Mouse (Mus musculus): ENCODE results near the gene Efcab3.
"Not testable (repeated sequence)": the region's sequence is repeated elsewhere in the genome, so short reads cannot be mapped to it uniquely, and the experiment has no call there.

The Efcab3 gene

DNA sequence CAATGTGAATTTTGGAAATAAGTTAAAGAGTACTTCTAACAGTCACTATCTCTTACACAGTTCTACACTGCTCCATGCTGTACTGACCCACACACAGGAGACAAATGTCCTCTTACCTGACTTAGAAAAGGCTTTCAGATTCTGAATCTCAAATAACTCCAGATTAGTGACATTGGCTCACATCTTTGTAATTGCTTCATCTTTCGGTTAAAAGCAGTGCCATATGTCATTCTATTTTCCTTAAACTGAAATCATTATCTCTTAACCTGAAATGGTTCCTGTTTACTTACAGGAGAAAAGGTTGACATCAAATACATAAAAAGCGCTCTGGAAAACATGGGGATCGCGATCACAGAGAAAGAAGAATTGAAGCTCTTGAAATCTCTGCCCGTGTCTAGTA, at the start of gene Efcab3:
TSS of gene Efcab3 (plus strand) at position 301 of the 400 bp plus-strand sequence.
- no peak for DNase-seq (ENCODE audit: low spot score)

DNA sequence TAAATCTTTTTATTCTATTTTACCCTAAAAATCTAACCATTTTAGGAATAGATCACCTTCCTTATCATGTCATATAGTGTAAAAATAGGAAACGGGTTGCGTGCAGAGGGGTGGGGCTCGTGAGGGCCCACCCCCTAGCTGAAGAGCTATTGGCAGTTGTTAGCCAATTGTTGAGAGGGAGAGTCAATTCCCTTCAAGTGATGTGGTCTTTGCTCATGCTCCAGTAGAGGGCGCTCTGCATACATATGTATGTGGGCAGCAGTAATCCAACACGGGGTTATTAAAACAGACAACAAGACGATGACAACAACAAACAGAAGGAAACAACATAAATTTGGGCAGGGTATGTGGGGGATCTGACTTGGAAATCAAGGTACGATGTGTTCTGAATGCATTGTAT, 42.3 kb upstream of the Efcab3 start:
- DNase-seq (ENCODE audit: low spot score), result peak; percentile 49

DNA sequence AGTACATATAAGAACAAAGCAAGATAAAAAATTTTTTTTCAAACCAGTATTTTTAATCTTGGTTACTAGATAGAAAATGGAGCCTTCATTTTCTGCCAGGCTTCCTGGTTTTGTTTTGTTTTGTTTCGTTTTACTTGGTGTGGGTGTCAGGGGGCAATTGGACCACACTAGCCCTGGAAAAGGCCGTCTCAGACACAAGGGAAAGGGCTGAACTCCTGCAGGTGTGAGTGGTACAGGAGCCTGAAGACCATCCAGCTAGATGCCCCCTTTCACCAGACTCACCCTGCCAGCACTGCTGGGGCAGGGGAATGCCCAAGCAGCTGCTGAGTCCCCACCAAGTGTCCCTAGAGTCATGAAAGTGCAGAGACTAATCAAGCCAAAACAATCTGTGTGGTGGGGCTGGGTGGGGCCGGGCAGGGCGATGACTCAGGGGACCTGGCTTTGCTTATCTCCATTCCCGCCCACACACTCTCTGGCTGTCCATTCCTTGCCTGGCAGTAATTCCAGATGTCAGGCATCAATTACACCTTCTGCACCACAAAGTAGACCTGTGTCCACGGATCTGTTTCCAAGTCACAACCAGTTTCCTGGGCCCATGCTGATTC, 34.5 kb upstream of the Efcab3 start:
- no peak for DNase-seq (ENCODE audit: low spot score)

DNA sequence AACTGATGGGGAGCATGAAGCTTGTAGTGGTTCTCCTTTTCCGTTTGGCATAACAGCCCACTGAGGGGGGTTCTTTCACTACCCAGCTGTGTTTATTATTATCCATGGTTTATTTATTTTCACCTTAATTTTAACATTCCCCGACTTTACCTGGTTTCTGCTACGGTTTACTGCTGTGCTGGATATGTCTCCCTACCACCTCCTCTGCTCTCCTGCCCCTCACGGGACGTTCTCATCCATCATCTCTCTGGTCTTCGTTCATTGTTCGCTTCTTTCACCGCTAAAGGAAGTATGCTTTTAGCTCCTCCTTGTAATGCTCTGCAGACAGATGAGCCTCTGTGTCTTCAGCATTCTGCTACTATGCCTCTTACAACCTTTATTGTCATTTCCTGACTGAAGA, 33.9 kb upstream of the Efcab3 start:
- DNase-seq (ENCODE audit: low spot score), result no peak

GRCm38 (mm10) chr11:105030229-105030628, 33.2 kb upstream of the Efcab3 start:
- DNase-seq (ENCODE audit: low spot score), result no peak

GRCm38 (mm10) chr11:105031103-105031502, 32.3 kb upstream of the Efcab3 start:
- no peak for DNase-seq (ENCODE audit: low spot score)

DNA sequence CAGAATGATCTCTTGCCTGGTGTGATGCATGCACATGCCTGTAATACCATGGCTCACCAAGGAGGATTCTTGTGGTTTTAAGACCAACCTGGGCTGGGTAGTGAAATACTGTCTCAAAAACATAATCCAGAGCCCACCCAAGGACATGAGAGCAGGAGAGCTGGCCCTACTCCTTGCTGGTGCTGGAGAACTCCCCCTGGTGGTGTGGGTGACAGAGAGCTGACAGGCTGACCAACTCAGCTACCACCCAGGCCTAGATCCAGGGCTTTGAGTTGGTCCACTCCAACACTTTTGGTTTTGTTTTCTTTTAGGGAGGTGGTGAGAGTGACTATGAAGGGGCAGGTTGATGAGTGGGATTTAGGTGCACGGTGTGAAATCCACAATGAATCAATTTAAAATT, 28.3 kb upstream of the Efcab3 start:
- no peak for DNase-seq (ENCODE audit: low spot score)

DNA sequence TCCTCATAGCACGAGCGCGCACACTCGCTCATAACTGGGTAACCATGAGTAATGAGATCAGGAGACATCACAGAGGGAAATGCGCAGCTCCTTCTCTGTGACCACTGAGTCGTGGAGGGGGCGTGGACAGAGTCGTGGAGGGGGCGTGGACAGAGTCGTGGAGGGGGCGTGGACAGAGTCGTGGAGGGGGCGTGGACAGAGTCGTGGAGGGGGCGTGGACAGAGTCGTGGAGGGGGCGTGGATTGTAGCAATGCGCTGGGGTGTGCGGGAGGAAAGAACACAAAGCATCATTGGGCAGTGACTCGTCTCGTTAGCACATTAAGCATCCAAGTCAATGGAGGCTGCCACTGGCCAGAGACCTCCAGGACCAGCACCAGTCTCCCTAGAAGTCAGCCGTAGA, 49.1 kb downstream of the Efcab3 start:
- DNase-seq (ENCODE audit: low spot score), result not testable (repeated sequence)

GRCm38 (mm10) chr11:105117814-105118213, 54.4 kb downstream of the Efcab3 start:
- DNase-seq (ENCODE audit: low spot score), result no peak

DNA sequence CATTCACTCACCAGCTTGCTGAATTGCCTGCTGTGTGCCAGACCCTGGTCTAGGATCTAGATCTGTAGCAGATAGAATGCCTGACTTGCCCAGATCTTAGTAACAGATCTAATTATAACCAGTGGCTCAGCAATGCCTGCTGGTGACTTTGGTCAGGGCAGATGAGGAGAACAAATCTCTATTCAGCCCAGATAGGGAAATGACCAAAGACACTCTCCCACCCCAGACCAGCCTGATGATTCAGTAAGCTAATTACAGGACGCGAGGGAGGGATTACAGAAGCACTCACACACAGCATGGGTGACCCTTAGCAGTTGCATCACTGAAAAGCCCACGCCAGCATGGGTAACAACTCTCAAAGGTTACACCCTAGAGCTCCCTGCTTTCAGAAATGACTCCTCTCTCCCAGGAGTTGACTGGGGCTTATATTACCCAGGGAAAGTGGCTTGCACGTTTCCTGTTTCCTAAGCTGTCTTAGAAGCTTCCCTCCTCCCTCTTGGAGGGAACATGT, 57.2 kb downstream of the Efcab3 start:
- DNase-seq (ENCODE audit: low spot score), result no peak

- not testable (repeated sequence) for DNase-seq (ENCODE audit: low spot score)
Measured at GRCm38 (mm10) chr11:105121792-105122191, 58.4 kb downstream of the Efcab3 start.

GRCm38 (mm10) chr11:105123986-105124385, 60.6 kb downstream of the Efcab3 start:
- DNase-seq (ENCODE audit: low spot score), result peak; percentile 83

DNA sequence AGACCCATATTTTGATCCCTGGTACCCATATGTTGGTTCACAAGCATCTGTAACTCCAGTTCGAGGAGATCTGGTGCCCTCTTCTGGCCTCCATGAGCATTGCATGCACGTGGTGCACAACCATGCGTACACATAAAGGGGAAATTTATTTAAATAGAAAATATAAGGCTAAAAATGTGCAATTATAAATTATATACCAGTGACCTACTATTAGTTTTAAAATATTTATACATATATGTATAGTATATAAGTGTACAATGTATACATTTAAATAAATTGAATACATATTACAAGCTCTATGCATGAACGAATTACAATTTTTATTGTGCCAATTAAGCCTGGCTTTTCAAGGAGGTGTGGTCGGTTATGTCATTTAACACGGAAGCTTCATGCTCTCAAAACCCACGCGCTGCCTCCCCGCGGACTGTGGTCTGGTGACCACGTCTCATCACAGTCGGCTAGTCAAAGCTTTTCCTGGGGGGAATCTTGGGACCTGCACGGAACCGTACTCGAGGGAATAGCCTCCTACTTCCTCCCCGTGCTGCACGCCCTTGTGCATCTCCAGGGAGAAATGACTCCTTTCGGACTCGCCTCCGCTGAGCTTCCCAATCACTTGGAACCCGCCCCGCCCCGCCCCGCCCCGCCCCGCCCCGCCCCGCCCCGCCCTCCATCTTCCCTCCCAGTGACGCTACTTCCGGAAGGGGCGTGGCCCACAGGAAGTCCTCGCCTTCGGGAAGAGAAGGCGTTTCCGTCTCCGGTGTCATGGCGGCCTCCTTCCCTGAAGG, 62.5 kb downstream of the Efcab3 start, which contains the start of gene Mettl2:
TSS of gene Mettl2 (plus strand) at position 691 of the 785 bp plus-strand sequence.
- peak; percentile 90 for DNase-seq (ENCODE audit: low spot score)

GRCm38 (mm10) chr11:105126520-105127029, 63.2 kb downstream of the Efcab3 start:
- no peak for DNase-seq (ENCODE audit: low spot score)

DNA sequence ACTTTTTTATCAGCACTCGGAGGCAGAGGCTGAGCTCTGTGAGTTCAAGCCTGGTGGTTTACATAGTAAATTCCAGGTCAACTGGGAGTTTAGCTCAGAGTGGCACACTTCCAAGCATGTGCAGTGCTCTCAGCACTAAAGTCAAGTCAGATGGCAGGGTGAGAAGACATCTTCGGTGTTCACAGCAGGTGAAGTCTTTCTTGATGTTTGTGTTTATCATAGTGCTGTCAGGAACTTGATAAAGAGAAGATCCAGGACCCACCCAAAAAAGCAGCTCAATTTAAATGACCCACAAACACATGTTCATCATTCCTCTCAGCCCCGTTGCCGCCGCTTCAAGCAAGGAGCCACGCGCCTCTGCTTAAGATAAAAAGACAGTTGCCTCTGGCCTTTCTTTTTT, 72.3 kb downstream of the Efcab3 start:
- DNase-seq (ENCODE audit: low spot score), result no peak

DNA sequence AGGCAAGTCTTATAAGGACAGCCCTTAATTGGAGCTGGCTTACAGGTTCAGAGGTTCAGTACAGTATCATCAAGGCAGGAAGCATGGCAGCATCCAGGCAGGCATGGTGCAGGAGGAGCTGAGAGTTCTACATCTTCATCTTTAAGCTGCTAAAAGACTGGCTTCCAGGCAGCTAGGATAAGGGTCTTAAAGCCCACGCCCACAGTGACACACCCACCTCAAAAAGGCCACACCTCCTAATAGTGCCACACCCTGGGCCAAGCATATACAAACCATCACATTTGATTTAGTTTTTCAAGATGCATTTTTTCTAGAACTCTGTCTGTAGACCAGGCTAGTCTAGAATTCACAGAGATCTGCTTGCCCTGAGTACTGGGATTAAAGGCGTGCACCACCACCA, 73.9 kb downstream of the Efcab3 start:
- DNase-seq (ENCODE audit: low spot score), result not testable (repeated sequence)

DNA sequence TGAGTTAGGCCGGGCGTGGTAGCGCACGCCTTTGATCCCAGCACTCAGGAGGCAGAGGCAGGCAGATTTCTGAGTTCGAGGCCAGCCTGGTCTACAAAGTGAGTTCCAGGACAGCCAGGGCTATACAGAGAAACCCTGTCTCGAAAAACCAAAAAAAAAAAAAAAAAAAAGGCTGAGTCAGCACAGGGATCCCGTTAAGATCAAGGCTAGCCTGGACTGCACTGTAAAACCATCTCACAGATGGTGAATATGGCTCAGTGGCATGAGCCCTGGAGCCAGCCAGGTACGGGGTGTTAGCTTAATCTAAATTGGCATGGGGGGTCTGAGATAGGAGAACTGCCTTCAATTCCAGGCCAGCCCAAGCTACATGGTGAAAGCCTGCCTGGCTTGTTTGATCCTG, 77.1 kb downstream of the Efcab3 start:
- DNase-seq (ENCODE audit: low spot score), result not testable (repeated sequence)

DNA sequence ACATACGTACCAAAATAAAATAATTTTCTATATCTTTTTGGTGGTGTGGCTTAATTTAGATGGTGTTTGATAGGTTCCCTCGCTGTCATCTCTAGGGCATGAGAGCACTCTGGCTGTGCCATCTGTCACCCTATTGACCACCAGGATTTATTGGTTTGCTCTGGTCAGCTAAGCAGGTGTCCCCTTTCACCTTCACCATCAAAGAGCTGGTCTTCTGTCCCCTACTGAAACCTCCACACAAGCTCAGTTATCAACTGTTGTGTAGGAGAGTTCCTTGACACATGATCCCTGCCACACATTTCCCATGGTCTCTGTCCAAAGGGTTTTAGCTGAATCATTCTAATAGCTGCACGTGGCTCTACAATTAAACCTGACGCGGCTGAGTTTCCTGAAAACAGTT, 77.7 kb downstream of the Efcab3 start:
- DNase-seq (ENCODE audit: low spot score), result no peak

DNA sequence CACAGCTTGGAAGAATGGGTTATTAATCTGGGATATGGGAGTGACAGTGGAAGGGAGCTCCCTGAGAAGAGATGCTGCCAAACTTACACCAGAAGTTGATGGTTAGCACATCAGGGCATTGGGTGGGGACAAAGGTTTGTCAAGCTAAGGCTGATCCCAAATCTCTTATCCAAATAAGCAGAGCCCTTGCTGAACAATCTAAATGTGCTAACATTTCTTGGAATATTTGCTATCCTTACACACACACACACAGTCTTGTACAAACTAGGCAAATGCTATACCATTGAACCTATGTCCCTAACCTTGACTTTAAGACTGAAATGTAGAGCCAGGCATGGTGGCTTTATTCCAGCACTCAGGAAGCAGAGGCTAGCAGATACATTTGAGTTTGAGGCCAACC, 80.2 kb downstream of the Efcab3 start:
- no peak for DNase-seq (ENCODE audit: low spot score)

DNA sequence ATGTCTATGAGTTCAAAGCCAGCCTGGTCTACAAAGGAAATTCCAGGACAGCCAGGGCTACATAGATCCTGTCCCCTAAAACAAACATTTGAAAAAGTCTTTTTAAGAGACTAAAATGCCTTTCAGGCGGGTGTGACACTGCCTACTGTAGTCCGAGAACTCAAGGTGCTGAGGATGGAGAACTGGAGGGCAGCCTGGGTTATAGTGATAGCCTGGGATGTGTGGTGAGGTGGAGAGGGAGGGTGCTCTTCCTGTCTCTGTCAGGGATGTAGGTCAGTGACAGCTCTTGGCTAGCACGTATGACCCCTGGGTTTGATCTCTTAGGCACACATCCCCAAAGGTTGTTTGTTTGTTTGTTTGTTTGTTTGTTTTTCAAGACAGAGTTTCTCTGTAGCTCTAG, 80.7 kb downstream of the Efcab3 start:
- DNase-seq (ENCODE audit: low spot score), result no peak

DNA sequence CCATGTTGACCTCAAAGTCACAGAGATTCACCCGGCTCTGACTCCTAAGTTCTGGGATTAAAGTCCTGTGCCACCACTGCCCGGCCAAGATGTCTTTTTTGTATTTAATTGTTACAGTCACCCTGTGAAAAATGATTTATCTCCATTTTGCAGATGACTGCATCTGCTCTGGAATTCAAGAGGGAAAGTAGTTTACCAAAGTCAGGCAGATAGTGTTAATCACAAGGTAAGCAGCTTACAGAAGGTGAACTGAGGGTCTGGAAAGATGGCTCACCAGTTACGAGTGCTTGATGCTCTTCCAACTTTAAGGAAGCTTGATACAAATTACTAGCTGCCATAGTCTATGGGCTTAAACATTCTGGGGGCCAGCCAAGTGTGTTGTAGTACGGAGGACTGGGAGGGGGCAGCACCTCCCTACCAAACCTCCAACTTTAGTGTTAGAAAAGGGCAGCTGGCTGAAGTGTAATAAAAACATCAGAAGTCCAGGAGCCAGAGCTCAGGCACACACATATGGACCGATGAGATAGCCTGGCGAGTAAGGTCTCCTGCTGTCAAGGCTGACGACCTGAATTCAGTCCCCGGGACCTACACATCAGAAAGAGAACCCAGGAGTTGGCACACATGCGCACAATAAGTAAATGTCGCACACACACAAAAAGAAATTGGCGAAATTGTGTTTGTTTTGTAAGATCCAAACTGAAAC, 81.3 kb downstream of the Efcab3 start:
- peak; percentile 46 for DNase-seq (ENCODE audit: low spot score)

- no peak for DNase-seq (ENCODE audit: low spot score)
Measured at GRCm38 (mm10) chr11:105145211-105145610, 81.8 kb downstream of the Efcab3 start.

- no peak for DNase-seq (ENCODE audit: low spot score)
Measured at GRCm38 (mm10) chr11:105146593-105146992, 83.2 kb downstream of the Efcab3 start, which contains the start of gene Gm10842. Gene Gm10842, plus strand, starts transcription at chr11:105146893.

All from adipocyte (in vitro differentiated cells).